Mouse (Mus musculus): ENCODE measurements around the gene Megf11. TPM values are rescaled to one million over a fixed set of nuclear protein-coding genes. Genes with fewer than 3 reads are reported as not detected.

Megf11 gene
- polyA plus RNA-seq, 1 experiment from 2014 or later: 0.27 TPM

DNA sequence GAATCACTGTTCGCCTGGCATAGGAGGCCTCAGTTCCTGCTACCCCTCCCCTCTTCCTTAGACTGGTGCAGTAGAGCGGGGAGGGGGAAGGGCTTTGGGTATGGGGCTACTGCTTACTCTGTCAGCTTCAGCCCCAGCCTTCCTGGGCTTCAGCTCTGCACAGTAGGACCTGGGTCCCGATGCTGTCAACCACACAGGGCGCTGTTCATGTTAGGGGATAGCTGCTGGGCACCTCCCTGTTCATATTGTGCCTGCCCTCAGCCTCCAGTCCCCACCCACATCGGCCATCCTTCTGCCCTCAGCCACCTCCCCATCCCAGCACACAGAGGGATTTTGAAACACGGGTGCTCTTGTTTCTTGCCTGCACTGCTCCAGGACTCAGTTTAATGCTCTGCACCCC is 61.6 kb downstream of the Megf11 start:
- ATAC-seq: peak; percentile 42; the same call in 1 of the 2 replicates
- Histone ChIP-seq H3K9me3 (replicated peaks) (no peaks in the 10 kb centered on the region), H3K27ac (0 out of 2 replicates have a peak overlapping the region, but pooled peaks have one; percentile 42), H3K4me2 (peak overlapping the region; percentile 30; the same call in 1 of the 2 replicates), H3K4me1 (peaks cover 32% of the 10 kb centered on the region), H3K36me3 (no peaks in the 10 kb centered on the region), H3K27me3 (replicated peaks) (peaks cover 12% of the 10 kb centered on the region; the same call in 1 of the 2 replicates), H3K4me3 (no peak overlapping the region), H3K9ac (no peak overlapping the region)
- WGBS (ENCODE audit: insufficient replicate concordance): 31% methylated on average over 6 of the region's 6 CpGs

DNA sequence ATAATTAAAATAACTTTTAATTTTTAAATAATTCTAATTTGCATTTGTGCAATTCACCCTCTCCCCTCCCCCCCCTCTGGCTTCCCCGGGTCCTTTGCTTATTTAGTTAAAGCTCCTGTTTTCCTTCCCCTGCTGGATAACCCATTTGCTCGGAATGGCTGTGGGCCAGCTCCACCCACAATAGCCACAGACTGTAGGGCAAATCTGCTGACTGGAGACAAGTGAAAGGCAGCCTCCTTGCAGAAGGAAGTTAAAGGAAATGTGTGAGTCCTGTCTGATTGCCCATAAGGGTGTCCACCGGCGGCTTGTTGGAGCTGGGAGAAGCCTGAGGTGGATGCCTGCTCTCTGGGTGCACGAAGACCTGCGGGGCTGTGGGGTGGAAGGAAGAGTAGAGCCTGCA is 62.1 kb downstream of the Megf11 start:
- H3K27ac ChIP-seq: 0 out of 2 replicates have a peak overlapping the region, but pooled peaks have one; percentile 42
- H3K9ac ChIP-seq: no peak overlapping the region
- WGBS (ENCODE audit: insufficient replicate concordance): 13% methylated on average over 6 of the region's 6 CpGs

DNA sequence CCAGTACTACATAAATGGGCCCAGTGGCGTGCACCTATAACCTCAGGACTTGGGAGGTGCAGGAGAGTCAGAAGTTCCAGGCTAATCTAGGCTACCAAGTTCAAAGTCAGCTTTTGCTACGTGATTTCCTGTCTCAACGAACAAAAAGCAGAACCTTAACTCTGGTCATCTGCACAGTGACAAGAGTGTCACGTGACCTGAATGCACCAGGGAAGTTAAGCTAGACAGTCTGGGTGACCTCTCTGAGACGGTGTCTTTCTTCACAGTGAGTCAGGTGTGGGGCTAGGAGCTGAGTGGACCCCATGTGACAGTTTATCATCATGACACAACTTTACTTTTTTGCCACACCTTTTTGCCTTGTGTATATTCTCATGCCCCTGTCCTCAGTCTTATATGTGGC is 67.3 kb downstream of the Megf11 start:
- no peaks in the 10 kb centered on the region for H3K36me3 ChIP-seq
- H3K27me3 ChIP-seq (replicated peaks): peaks cover 17% of the 10 kb centered on the region
- H3K4me1 ChIP-seq: peaks cover 40% of the 10 kb centered on the region
- no peak overlapping the region for H3K9ac ChIP-seq
- 27% methylated on average over 5 of the region's 5 CpGs for WGBS (ENCODE audit: insufficient replicate concordance)
- no peak for ATAC-seq
- H3K4me3 ChIP-seq: no peak overlapping the region
- no peaks in the 10 kb centered on the region for H3K9me3 ChIP-seq (replicated peaks)
- 0 out of 2 replicates have a peak overlapping the region, but pooled peaks have one; percentile 6 for H3K27ac ChIP-seq
- H3K4me2 ChIP-seq: no peak overlapping the region

More for the DNA sequence above, 62.1 kb downstream of the Megf11 start:
- Histone ChIP-seq H3K36me3 (no peaks in the 10 kb centered on the region), H3K4me2 (peak overlapping the region; percentile 30), H3K4me3 (no peak overlapping the region), H3K4me1 (peaks cover 34% of the 10 kb centered on the region), H3K9me3 (replicated peaks) (no peaks in the 10 kb centered on the region), H3K27me3 (replicated peaks) (0 out of 2 replicates have a peak, but pooled peaks cover 12% of the 10 kb centered on the region)
- ATAC-seq: 0 out of 2 replicates have a peak, but pooled peaks have one; percentile 30

DNA sequence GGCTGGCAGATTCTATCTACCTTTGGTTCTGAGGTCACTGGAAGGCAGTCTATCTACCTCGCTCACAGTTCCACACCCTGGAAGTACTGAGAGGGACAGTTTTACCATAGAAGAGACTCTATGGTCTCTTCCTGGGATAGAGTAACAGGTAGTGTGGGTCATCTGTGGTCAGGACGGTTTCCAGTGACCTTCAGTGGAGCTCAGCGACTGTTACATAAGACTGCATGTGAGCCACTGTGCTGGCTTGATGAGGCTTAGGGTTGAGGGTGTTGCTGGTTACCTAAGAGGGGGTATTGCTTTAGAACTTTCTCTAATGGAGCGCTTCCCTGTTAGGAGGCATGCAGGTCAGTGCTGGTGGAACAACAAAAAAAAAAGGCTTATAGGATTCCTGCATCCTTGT is 68.8 kb downstream of the Megf11 start:
- no peak for ATAC-seq
- Histone ChIP-seq H3K9ac (no peak overlapping the region), H3K4me2 (no peak overlapping the region), H3K27me3 (replicated peaks) (peaks cover 23% of the 10 kb centered on the region), H3K36me3 (no peaks in the 10 kb centered on the region), H3K27ac (no peak overlapping the region), H3K4me1 (peaks cover 25% of the 10 kb centered on the region), H3K9me3 (replicated peaks) (no peaks in the 10 kb centered on the region), H3K4me3 (no peak overlapping the region)
- 55% methylated on average over 4 of the region's 4 CpGs for WGBS (ENCODE audit: insufficient replicate concordance)

DNA sequence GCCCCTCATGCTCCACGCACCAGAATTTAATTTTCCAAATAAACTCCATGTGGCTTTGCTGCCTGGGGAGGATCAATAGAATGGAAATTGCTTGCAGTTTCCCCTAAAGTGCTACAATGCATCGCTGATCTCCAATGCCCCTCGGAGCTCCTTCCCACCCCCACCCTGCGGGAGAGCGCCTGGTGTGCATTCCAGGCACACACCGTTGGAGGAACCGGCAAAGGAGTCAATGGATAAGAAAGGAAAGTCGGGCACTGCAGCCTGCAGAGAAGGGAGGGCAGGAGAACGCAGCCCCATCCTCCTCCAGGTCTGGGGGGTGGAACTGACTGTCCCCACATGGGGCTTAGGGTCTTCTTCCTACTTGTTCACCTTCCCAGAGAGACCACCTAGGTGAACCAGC is 70.5 kb downstream of the Megf11 start:
- ATAC-seq: no peak
- H3K27me3 ChIP-seq (replicated peaks): peaks cover 26% of the 10 kb centered on the region
- 32% methylated on average over 9 of the region's 9 CpGs for WGBS (ENCODE audit: insufficient replicate concordance)
- peaks cover 23% of the 10 kb centered on the region; the same call in 1 of the 2 replicates for H3K4me1 ChIP-seq
- H3K9me3 ChIP-seq (replicated peaks): no peaks in the 10 kb centered on the region
- no peaks in the 10 kb centered on the region for H3K36me3 ChIP-seq
- no peak overlapping the region for H3K27ac ChIP-seq
- H3K4me2 ChIP-seq: no peak overlapping the region
- no peak overlapping the region for H3K9ac ChIP-seq
- no peak overlapping the region for H3K4me3 ChIP-seq

DNA sequence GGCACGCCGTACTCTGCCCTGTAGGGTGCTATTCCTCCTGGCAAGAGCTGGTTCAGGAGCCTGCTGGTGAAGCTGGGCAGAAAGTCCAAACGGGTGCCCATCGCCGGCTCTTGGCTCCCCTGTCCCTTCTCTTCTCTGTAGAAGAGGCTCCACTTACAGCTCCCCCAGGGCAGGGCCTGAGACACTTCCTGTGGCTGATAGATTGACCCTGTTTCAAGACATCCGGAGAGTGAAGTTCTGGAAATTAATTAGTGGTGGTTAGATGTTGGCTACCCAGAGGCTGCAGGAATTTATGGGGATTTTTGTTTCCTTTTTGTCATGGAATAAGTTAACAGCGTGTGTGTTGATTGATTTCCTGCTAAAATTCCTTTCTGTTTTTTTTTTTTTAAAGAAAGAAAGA is 72.2 kb downstream of the Megf11 start:
- Histone ChIP-seq H3K4me3 (no peak overlapping the region), H3K9ac (no peak overlapping the region), H3K27ac (peak overlapping the region; percentile 17; the same call in 1 of the 2 replicates), H3K36me3 (no peaks in the 10 kb centered on the region), H3K9me3 (replicated peaks) (no peaks in the 10 kb centered on the region), H3K27me3 (replicated peaks) (peaks cover 33% of the 10 kb centered on the region), H3K4me2 (no peak overlapping the region), H3K4me1 (peaks cover 20% of the 10 kb centered on the region; the same call in 1 of the 2 replicates)
- ATAC-seq: no peak
- WGBS (ENCODE audit: insufficient replicate concordance): 44% methylated on average over 7 of the region's 7 CpGs

DNA sequence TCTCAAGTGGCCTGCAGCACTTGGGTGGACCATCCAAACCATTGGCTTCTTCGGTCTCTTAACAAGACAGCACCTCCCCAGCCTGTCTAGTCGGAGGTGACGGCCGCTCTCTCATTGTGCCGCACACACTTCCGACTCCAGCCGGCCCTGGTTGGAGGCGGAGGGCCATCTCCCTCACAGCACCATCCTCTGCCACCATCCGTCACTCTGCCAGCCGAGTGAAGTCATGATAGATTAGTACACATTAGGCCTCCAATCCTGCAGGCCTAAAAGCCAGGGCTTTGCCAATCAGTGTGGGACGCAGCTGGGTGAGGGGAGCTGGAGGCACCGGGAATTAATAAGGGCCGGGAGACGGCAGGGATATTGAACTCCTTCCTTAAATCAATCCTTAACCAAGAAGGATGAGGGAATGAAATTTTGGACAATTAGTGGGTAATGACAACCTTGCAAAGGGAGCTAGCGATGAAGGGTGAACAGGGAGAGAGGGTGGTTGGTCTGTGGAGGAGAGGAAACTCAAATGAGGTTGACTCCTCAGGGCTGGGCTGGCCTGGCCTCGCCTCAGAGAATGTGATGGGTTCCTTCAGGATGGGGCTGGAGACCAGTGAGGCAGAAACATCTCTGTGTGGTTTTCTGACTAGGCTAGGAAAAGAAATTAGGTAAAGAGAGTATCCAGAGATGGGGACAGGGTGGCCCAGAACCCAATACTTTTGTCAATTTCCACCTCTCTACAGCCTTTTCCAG is 76.3 kb downstream of the Megf11 start:
- no peaks in the 10 kb centered on the region for H3K36me3 ChIP-seq
- no peaks in the 10 kb centered on the region for H3K4me1 ChIP-seq
- peaks cover 25% of the 10 kb centered on the region for H3K27me3 ChIP-seq (replicated peaks)
- 79% methylated on average over 16 of the region's 16 CpGs for WGBS (ENCODE audit: insufficient replicate concordance)
- ATAC-seq: no peak
- no peak overlapping the region for H3K4me2 ChIP-seq
- H3K27ac ChIP-seq: no peak overlapping the region
- H3K9me3 ChIP-seq (replicated peaks): no peaks in the 10 kb centered on the region
- no peak overlapping the region for H3K4me3 ChIP-seq
- no peak overlapping the region for H3K9ac ChIP-seq

DNA sequence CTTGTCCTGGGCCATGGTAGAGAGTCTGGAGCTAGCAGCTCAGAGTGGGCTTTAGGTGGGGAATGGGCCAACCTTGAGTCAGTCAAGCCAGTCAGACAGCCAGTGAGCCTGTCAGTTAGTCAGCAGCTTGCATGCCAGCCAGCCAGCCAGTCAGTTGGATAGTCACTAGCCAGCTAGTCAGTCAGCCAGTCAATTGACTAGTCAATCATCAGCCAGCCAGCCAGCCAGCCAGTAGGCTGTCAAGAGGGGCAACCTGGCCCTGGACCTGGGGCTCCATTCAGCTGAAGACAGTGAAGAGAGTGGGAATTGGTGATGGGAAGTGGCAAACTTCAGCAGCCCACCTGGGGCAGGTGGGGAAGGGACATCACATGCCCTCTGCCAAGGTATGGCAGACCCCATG is 77.4 kb downstream of the Megf11 start:
- no peak overlapping the region for H3K4me2 ChIP-seq
- no peaks in the 10 kb centered on the region for H3K36me3 ChIP-seq
- H3K4me3 ChIP-seq: no peak overlapping the region
- no peak overlapping the region for H3K27ac ChIP-seq
- no peak for ATAC-seq
- H3K27me3 ChIP-seq (replicated peaks): peaks cover 23% of the 10 kb centered on the region
- H3K4me1 ChIP-seq: no peaks in the 10 kb centered on the region
- no peak overlapping the region for H3K9ac ChIP-seq
- no peaks in the 10 kb centered on the region for H3K9me3 ChIP-seq (replicated peaks)

DNA sequence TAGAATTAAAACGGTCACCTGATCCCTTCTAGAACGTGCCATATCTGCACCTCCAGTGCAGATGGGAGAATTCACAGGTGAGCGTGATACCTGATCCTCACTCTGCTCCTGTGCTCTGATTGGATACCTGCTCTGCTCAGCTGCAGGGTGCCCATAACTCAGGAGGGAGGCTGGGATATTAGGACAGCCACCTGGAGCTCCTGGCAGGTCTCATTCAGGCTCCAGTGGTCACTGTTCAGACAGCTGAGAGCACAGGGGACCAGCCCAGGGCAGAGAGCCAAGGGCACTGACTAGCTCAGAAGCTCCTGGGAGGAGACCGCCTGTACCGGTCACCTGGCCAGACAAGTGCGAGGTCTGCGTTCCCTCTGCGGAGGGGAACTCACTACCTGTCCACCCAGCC is 80.7 kb downstream of the Megf11 start:
- Histone ChIP-seq H3K9ac (no peak overlapping the region), H3K4me1 (no peaks in the 10 kb centered on the region), H3K4me2 (no peak overlapping the region), H3K4me3 (no peak overlapping the region), H3K27me3 (replicated peaks) (peaks cover 14% of the 10 kb centered on the region), H3K9me3 (replicated peaks) (no peaks in the 10 kb centered on the region), H3K36me3 (no peaks in the 10 kb centered on the region), H3K27ac (no peak overlapping the region)
- WGBS (ENCODE audit: insufficient replicate concordance): 53% methylated on average over 8 of the region's 8 CpGs
- no peak for ATAC-seq

DNA sequence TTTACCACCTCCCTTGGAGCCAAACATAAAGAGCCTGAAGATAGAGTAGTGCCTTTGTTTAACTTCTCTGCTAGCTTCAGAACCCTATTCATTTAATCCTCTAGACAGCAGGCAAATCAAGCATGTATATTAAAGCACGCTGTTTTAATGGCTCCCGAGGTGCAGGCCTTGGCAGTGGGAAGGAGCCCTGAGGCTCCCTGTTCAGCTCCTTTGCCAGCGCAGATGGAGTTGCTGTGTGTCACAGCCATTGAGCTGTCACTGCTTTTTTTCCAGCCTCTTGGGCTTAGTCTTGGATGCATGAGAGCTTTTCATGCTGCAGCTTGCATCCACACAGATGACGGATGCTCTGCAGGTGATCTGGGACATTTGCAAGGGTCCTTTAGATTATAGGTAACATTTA is 81.1 kb downstream of the Megf11 start:
- WGBS (ENCODE audit: insufficient replicate concordance): 52% methylated on average over 4 of the region's 4 CpGs
- Histone ChIP-seq H3K4me2 (no peak overlapping the region), H3K4me1 (peaks cover 4% of the 10 kb centered on the region), H3K4me3 (no peak overlapping the region), H3K36me3 (no peaks in the 10 kb centered on the region), H3K27me3 (replicated peaks) (peaks cover 10% of the 10 kb centered on the region), H3K27ac (no peak overlapping the region), H3K9ac (no peak overlapping the region), H3K9me3 (replicated peaks) (no peaks in the 10 kb centered on the region)
- no peak for ATAC-seq

DNA sequence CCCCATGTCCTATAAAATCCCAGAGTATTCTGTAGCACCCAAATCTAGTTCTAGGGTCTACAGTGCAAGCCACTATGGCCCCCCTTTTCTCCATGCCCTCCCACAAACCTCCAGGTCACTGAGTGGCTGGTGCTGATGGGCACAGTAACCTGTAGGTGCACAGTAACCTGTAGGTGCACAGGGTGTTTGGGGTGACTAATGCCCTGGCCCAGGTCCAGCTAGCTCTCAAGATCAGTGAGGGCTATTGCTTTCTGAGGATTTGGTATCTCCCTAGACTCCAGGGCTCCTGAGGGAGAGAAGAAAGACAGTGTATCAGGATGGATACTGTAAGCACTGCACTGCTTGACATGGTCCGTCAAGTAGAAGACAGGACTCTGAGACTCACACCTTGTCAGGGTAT is 85.4 kb downstream of the Megf11 start:
- peaks cover 20% of the 10 kb centered on the region for H3K27me3 ChIP-seq (replicated peaks)
- 71% methylated on average over 1 of the region's 1 CpGs for WGBS (ENCODE audit: insufficient replicate concordance)
- no peak overlapping the region for H3K4me3 ChIP-seq
- H3K9ac ChIP-seq: no peak overlapping the region
- ATAC-seq: no peak
- no peak overlapping the region for H3K27ac ChIP-seq
- H3K9me3 ChIP-seq (replicated peaks): no peaks in the 10 kb centered on the region
- no peaks in the 10 kb centered on the region for H3K36me3 ChIP-seq
- no peak overlapping the region for H3K4me2 ChIP-seq
- H3K4me1 ChIP-seq: peaks cover 34% of the 10 kb centered on the region

DNA sequence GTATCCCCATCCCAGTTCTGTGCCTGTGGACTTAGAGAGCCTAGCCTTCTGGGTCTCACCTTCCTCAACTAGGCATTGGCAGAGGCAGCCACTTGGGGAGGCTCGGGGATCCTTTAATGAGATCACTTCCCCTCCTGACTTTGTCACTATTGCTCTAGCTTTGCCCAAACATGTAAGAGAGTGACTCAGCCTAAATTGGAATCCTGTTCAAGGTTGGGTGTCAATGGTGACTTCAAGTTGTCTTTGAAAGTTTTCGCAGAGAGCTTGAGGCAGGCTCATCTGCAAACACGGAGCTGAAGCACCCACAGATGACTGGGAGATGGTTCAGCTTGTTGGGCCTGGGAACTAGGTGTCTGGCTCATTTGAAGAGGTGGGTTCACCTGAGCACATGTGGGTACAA is 85.9 kb downstream of the Megf11 start:
- no peak overlapping the region for H3K9ac ChIP-seq
- no peak overlapping the region for H3K4me3 ChIP-seq
- 69% methylated on average over 3 of the region's 3 CpGs for WGBS (ENCODE audit: insufficient replicate concordance)

More for the DNA sequence above, 85.9 kb downstream of the Megf11 start:
- H3K4me1 ChIP-seq: peaks cover 39% of the 10 kb centered on the region
- H3K27me3 ChIP-seq (replicated peaks): peaks cover 18% of the 10 kb centered on the region
- no peaks in the 10 kb centered on the region for H3K9me3 ChIP-seq (replicated peaks)
- no peak overlapping the region for H3K27ac ChIP-seq
- H3K36me3 ChIP-seq: no peaks in the 10 kb centered on the region
- H3K4me2 ChIP-seq: no peak overlapping the region
- ATAC-seq: no peak
